Mouse (Mus musculus) Patski (cell line): ENCODE measurements around the gene Tpst2. TPM values are rescaled to one million over a fixed set of nuclear protein-coding genes. Genes with fewer than 3 reads are reported as not detected.
A peak's percentile ranks its signal among the peaks of the same experiment; 100 is the strongest.

Experiments used
- ATAC-seq: fragments of 100-300 bp; one replicate; pipeline ENCODE4 v1.8.0; 2021
- CTCF ChIA-PET: fragments of 350-600 bp; sonication (Branson Sonifier 250); formaldehyde crosslinking; loops from one replicate; lab custom pipeline; 2022; ENCODE audit warnings: inconsistent platforms; lab: Charles Lee
- POLR2A ChIA-PET: fragments of 350-600 bp; sonication (Branson Sonifier 250); formaldehyde crosslinking; loops from one replicate; lab custom pipeline; 2022; ENCODE audit warnings: antibody characterized with exemption, inconsistent platforms; lab: Charles Lee
- DNase-seq: peaks from one replicate; pipeline ENCODE4 v3.0.0-alpha.2; 2011; ENCODE audit warnings: low read depth, low spot score
- H3K27me3 ChIP-seq: fragments of 371-371 bp; one replicate; pipeline ENCODE4 v1.5.1; 2021
- CTCF ChIP-seq: fragments of 100-300 bp; IDR thresholded peaks from one replicate; pipeline ENCODE4 v1.5.1; 2021
- in situ Hi-C: fragments of 300-500 bp; cut with MboI; formaldehyde crosslinking; loops from 3 replicates; pipeline ENCODE4 v1.11.1; 2018; ENCODE audit warnings: low pct_unique_long_range_greater_than_20kb, mixed read lengths
- polyA plus RNA-seq: library from polyadenylated mRNA; unstranded; gene quantifications from one replicate; pipeline ENCODE4 v1.2.3, GENCODE M21; 2021

Tpst2 gene
- polyA plus RNA-seq, 1 experiment from 2014 or later: 92.3 TPM

GRCm38 (mm10) chr5:112286984-112287641 is 10.6 kb downstream of the Tpst2 start:
- in situ Hi-C loops: loop anchor here (25.0 kb wide), 1 partner anchor 1600 kb away; no protein-coding TSS in a partner anchor

GRCm38 (mm10) chr5:112287652-112288051 is 11.2 kb downstream of the Tpst2 start:
- in situ Hi-C loops: loop anchor here (25.0 kb wide), 1 partner anchor 1600 kb away; no protein-coding TSS in a partner anchor
- POLR2A ChIA-PET: no interaction called here
- ATAC-seq (no peak), DNase-seq (no peak)
- CTCF ChIA-PET: interaction anchor here (1.1 kb wide), 1 partner anchor 8 kb away, joined by 3 read pairs; no protein-coding TSS in a partner anchor
- TF ChIP-seq CTCF: no peak
- H3K27me3 ChIP-seq: no peaks in the 10 kb centered on the region

More at GRCm38 (mm10) chr5:112286984-112287641, 10.6 kb downstream of the Tpst2 start:
- TF ChIP-seq CTCF: no peak
- ATAC-seq (no peak), DNase-seq (no peak)
- ChIA-PET POLR2A (no interaction called here), CTCF (interaction anchor here (1.1 kb wide), 1 partner anchor 8 kb away, joined by 3 read pairs; no protein-coding TSS in a partner anchor)
- no peaks in the 10 kb centered on the region for H3K27me3 ChIP-seq

GRCm38 (mm10) chr5:112288193-112289141 is 12.0 kb downstream of the Tpst2 start:
- DNase-seq: no peak
- TF ChIP-seq CTCF: no peak
- POLR2A ChIA-PET: no interaction called here
- CTCF ChIA-PET: interaction anchor here (1.1 kb wide), 1 partner anchor 9 kb away, joined by 3 read pairs; no protein-coding TSS in a partner anchor
- in situ Hi-C loops: loop anchor here (25.0 kb wide), 1 partner anchor 1599 kb away; no protein-coding TSS in a partner anchor
- no peak for ATAC-seq
- no peaks in the 10 kb centered on the region for H3K27me3 ChIP-seq

- ATAC-seq (no peak), DNase-seq (no peak)
- TF ChIP-seq CTCF: no peak
- in situ Hi-C loops: loop anchor here (25.0 kb wide), 1 partner anchor 1598 kb away; no protein-coding TSS in a partner anchor
- H3K27me3 ChIP-seq: no peaks in the 10 kb centered on the region
- ChIA-PET POLR2A (no interaction called here), CTCF (interaction anchor here (1.0 to 1.3 kb wide), 2 partner anchors 12 to 31 kb away, joined by 3 read pairs; no protein-coding TSS in a partner anchor)
These were observed 12.7 kb downstream of the Tpst2 start for GRCm38 (mm10) chr5:112289236-112289635.

GRCm38 (mm10) chr5:112289819-112290535 is 13.5 kb downstream of the Tpst2 start:
- POLR2A ChIA-PET: no interaction called here
- DNase-seq: no peak
- ATAC-seq: no peak
- H3K27me3 ChIP-seq: no peaks in the 10 kb centered on the region
- no peak for TF ChIP-seq CTCF
- in situ Hi-C loops: loop anchor here (25.0 kb wide), 1 partner anchor 1597 kb away; no protein-coding TSS in a partner anchor
- CTCF ChIA-PET: interaction anchor here (0.5 to 1.3 kb wide), 4 partner anchors 11 to 838 kb away, joined by 3 read pairs; no protein-coding TSS in a partner anchor

GRCm38 (mm10) chr5:112290536-112290880 is 14.0 kb downstream of the Tpst2 start:
- CTCF ChIA-PET: interaction anchor here (0.5 to 1.3 kb wide), 3 partner anchors 28 to 839 kb away, joined by 3 read pairs; no protein-coding TSS in a partner anchor
- in situ Hi-C loops: loop anchor here (25.0 kb wide), 1 partner anchor 1597 kb away; no protein-coding TSS in a partner anchor
- POLR2A ChIA-PET: interaction anchor here (1.3 kb wide), 1 partner anchor 11 kb away, joined by 3 read pairs; no protein-coding TSS in a partner anchor
- H3K27me3 ChIP-seq: no peaks in the 10 kb centered on the region
- no peak for ATAC-seq
- TF ChIP-seq CTCF: no peak
- no peak for DNase-seq

- DNase-seq: no peak
- ATAC-seq: peak; percentile 58
- TF ChIP-seq CTCF: no peak
- no peaks in the 10 kb centered on the region for H3K27me3 ChIP-seq
- ChIA-PET CTCF (no interaction called here), POLR2A (interaction anchor here (1.3 to 1.5 kb wide), 2 partner anchors 12 to 14 kb away, joined by 3 to 6 read pairs; no protein-coding TSS in a partner anchor)
- in situ Hi-C loops: loop anchor here (25.0 kb wide), 1 partner anchor 1595 kb away; no protein-coding TSS in a partner anchor
These were observed 15.4 kb downstream of the Tpst2 start for GRCm38 (mm10) chr5:112291866-112292265.

GRCm38 (mm10) chr5:112292343-112292980 is 16.0 kb downstream of the Tpst2 start:
- in situ Hi-C loops: loop anchor here (25.0 kb wide), 1 partner anchor 1595 kb away; no protein-coding TSS in a partner anchor
- POLR2A ChIA-PET: interaction anchor here (1.5 kb wide), 1 partner anchor 14 kb away, joined by 6 read pairs; no protein-coding TSS in a partner anchor
- TF ChIP-seq CTCF: no peak
- no peaks in the 10 kb centered on the region for H3K27me3 ChIP-seq
- no peak for ATAC-seq
- CTCF ChIA-PET: no interaction called here
- no peak for DNase-seq

GRCm38 (mm10) chr5:112293800-112294199 is 17.3 kb downstream of the Tpst2 start:
- ATAC-seq (no peak), DNase-seq (no peak)
- CTCF ChIA-PET: no interaction called here
- POLR2A ChIA-PET: no interaction called here
- TF ChIP-seq CTCF: no peak
- in situ Hi-C loops: loop anchor here (25.0 kb wide), 1 partner anchor 1594 kb away; no protein-coding TSS in a partner anchor
- no peaks in the 10 kb centered on the region for H3K27me3 ChIP-seq
